Mouse (Mus musculus): ENCODE data around the gene Crlf3. TPM values are rescaled to one million over a fixed set of nuclear protein-coding genes. Genes with fewer than 3 reads are reported as not detected.
"Not testable (repeated sequence)": the region's sequence is repeated elsewhere in the genome, so short reads cannot be mapped to it uniquely, and the experiment has no call there.

Gene Crlf3
- polyA plus RNA-seq, 1 experiment from 2014 or later: 34.6 TPM

GRCm38 (mm10) chr11:80046856-80047255, 33.9 kb downstream of the Crlf3 start:
- Histone ChIP-seq H3K9ac (ENCODE audit: low read length) (no peak overlapping the region), H3K27me3 (ENCODE audit: control insufficient read depth, insufficient read depth, low read depth, low read length) (no peaks in the 10 kb centered on the region), H3K4me2 (ENCODE audit: low read depth, low read length) (no peak overlapping the region), H3K27ac (ENCODE audit: low read length) (no peak overlapping the region), H3K4me1 (replicated peaks; ENCODE audit: control insufficient read depth, insufficient read depth, low read length) (no peaks in the 10 kb centered on the region), H3K9me3 (ENCODE audit: control insufficient read depth, low read length) (no peaks in the 10 kb centered on the region), H3K36me3 (ENCODE audit: control insufficient read depth, insufficient read depth, low read length) (peaks cover 9% of the 10 kb centered on the region), H3K4me3 (ENCODE audit: low read length) (no peak overlapping the region)
- 49% methylated on average over 7 of the region's 7 CpGs for WGBS
- no peak; the same call in 1 of the 2 replicates for ATAC-seq (ENCODE audit: low read depth)

DNA sequence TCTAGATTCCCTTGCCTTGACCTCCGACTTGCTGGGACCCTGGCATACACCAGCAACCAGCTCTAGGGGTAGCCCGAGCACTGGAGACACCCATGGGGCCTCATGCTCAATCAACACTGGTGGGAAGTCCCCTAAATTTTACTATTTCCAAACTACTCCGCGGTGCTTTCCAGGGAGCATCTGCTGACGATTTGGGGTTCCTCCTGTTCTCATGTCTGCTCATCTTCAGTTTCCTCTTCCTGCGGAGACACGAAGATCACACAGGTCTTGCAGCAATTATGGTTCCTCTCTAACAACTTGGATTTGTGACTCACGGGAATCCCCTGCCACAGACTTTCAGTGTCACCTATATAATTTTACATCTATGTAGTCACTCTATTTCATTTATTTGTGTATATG, 37.4 kb downstream of the Crlf3 start:
- Histone ChIP-seq H3K9me3 (ENCODE audit: control insufficient read depth, low read length) (no peaks in the 10 kb centered on the region), H3K36me3 (ENCODE audit: control insufficient read depth, insufficient read depth, low read length) (peaks cover 7% of the 10 kb centered on the region), H3K27me3 (ENCODE audit: control insufficient read depth, insufficient read depth, low read depth, low read length) (no peaks in the 10 kb centered on the region), H3K4me3 (ENCODE audit: low read length) (no peak overlapping the region), H3K4me1 (replicated peaks; ENCODE audit: control insufficient read depth, insufficient read depth, low read length) (no peaks in the 10 kb centered on the region), H3K9ac (ENCODE audit: low read length) (no peak overlapping the region), H3K27ac (ENCODE audit: low read length) (no peak overlapping the region), H3K4me2 (ENCODE audit: low read depth, low read length) (no peak overlapping the region)
- no peak for ATAC-seq (ENCODE audit: low read depth)
- 83% methylated on average over 8 of the region's 8 CpGs for WGBS

DNA sequence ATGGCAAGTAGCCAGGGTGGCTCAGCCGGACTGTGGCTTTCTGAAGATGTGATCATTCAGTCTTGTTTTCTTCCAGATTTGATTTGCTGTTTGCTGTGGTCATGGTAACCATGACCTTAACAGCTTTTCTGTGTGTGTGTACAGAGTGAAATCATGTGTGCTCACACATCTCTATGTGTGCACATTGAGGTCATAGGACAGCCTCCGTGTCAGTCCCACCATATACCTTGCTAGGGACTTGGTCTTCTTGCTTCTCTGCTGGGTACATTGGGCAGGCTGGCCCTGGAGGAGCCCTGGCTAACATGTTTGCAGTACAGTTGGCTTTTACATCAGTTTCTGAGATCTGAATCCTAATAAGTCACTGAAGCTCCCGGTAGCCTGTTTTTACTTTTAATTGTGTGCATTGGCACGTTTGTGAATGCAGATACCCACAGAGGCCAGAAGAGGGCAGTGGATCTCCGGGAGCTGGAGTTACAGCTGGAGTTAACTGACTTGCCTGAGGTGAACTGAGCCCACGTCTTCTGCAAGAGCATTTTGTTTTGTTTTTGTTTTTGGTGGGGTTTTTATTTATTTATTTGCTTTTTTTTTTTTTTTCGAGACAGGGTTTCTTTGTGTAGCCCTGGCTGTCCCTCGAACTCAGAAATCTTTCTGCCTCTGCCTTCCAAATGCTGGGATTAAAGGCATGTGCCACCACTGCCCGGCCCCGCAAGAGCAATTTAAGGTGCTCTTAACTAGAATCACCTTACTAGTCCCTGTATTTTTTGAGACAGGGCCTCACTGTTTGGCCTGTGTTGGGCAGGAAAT, 38.0 kb downstream of the Crlf3 start:
- Histone ChIP-seq H3K4me3 (ENCODE audit: low read length) (no peak overlapping the region), H3K27ac (ENCODE audit: low read length) (no peak overlapping the region), H3K27me3 (ENCODE audit: control insufficient read depth, insufficient read depth, low read depth, low read length) (no peaks in the 10 kb centered on the region), H3K4me1 (replicated peaks; ENCODE audit: control insufficient read depth, insufficient read depth, low read length) (no peaks in the 10 kb centered on the region), H3K4me2 (ENCODE audit: low read depth, low read length) (no peak overlapping the region), H3K9ac (ENCODE audit: low read length) (no peak overlapping the region), H3K36me3 (ENCODE audit: control insufficient read depth, insufficient read depth, low read length) (0 out of 2 replicates have a peak, but pooled peaks cover 2% of the 10 kb centered on the region), H3K9me3 (ENCODE audit: control insufficient read depth, low read length) (no peaks in the 10 kb centered on the region)
- WGBS: 50% methylated on average over 10 of the region's 10 CpGs
- ATAC-seq (ENCODE audit: low read depth): no peak

GRCm38 (mm10) chr11:80037495-80037894, 43.3 kb downstream of the Crlf3 start:
- Histone ChIP-seq H3K36me3 (ENCODE audit: control insufficient read depth, insufficient read depth, low read length) (peaks cover 12% of the 10 kb centered on the region), H3K4me1 (replicated peaks; ENCODE audit: control insufficient read depth, insufficient read depth, low read length) (no peaks in the 10 kb centered on the region), H3K27ac (ENCODE audit: low read length) (no peak overlapping the region), H3K27me3 (ENCODE audit: control insufficient read depth, insufficient read depth, low read depth, low read length) (no peaks in the 10 kb centered on the region), H3K4me3 (ENCODE audit: low read length) (no peak overlapping the region), H3K4me2 (ENCODE audit: low read depth, low read length) (no peak overlapping the region), H3K9me3 (ENCODE audit: control insufficient read depth, low read length) (no peaks in the 10 kb centered on the region), H3K9ac (ENCODE audit: low read length) (no peak overlapping the region)
- 65% methylated on average over 8 of the region's 8 CpGs for WGBS
- ATAC-seq (ENCODE audit: low read depth): no peak

GRCm38 (mm10) chr11:80021306-80021705, 59.5 kb downstream of the Crlf3 start:
- 86% methylated on average over 4 of the region's 4 CpGs for WGBS
- Histone ChIP-seq H3K9me3 (ENCODE audit: control insufficient read depth, low read length) (no peaks in the 10 kb centered on the region), H3K36me3 (ENCODE audit: control insufficient read depth, insufficient read depth, low read length) (peaks cover 43% of the 10 kb centered on the region), H3K9ac (ENCODE audit: low read length) (no peak overlapping the region), H3K4me3 (ENCODE audit: low read length) (no peak overlapping the region), H3K27me3 (ENCODE audit: control insufficient read depth, insufficient read depth, low read depth, low read length) (no peaks in the 10 kb centered on the region), H3K4me2 (ENCODE audit: low read depth, low read length) (no peak overlapping the region), H3K4me1 (replicated peaks; ENCODE audit: control insufficient read depth, insufficient read depth, low read length) (no peaks in the 10 kb centered on the region), H3K27ac (ENCODE audit: low read length) (no peak overlapping the region)
- no peak for ATAC-seq (ENCODE audit: low read depth)

GRCm38 (mm10) chr11:80019792-80020191, 61.0 kb downstream of the Crlf3 start:
- Histone ChIP-seq H3K9ac (ENCODE audit: low read length) (no peak overlapping the region), H3K9me3 (ENCODE audit: control insufficient read depth, low read length) (no peaks in the 10 kb centered on the region), H3K27me3 (ENCODE audit: control insufficient read depth, insufficient read depth, low read depth, low read length) (no peaks in the 10 kb centered on the region), H3K27ac (ENCODE audit: low read length) (no peak overlapping the region), H3K4me1 (replicated peaks; ENCODE audit: control insufficient read depth, insufficient read depth, low read length) (no peaks in the 10 kb centered on the region), H3K4me2 (ENCODE audit: low read depth, low read length) (no peak overlapping the region), H3K36me3 (ENCODE audit: control insufficient read depth, insufficient read depth, low read length) (peaks cover 36% of the 10 kb centered on the region), H3K4me3 (ENCODE audit: low read length) (no peak overlapping the region)
- 90% methylated on average over 1 of the region's 1 CpGs for whole genome bisulfite sequencing
- no peak for ATAC-seq (ENCODE audit: low read depth)

- H3K27ac ChIP-seq (ENCODE audit: low read length); H3K4me2 ChIP-seq (ENCODE audit: low read depth, low read length); H3K4me1 ChIP-seq (replicated peaks; ENCODE audit: control insufficient read depth, insufficient read depth, low read length); H3K4me3 ChIP-seq (ENCODE audit: low read length); H3K9ac ChIP-seq (ENCODE audit: low read length); H3K27me3 ChIP-seq (ENCODE audit: control insufficient read depth, insufficient read depth, low read depth, low read length); ATAC-seq (ENCODE audit: low read depth); H3K9me3 ChIP-seq (ENCODE audit: control insufficient read depth, low read length): not testable (repeated sequence)
- peaks cover 36% of the 10 kb centered on the region for H3K36me3 ChIP-seq (ENCODE audit: control insufficient read depth, insufficient read depth, low read length)
- WGBS: 98% methylated on average over 3 of the region's 5 CpGs
Measured at GRCm38 (mm10) chr11:80016533-80016932, 64.3 kb downstream of the Crlf3 start.

Other genes with a start within 250 kb of the Crlf3 start
- gene Utp6, start 118.6 kb downstream of the Crlf3 start, polyA plus RNA-seq (2015; fragmentation: Nextera tagmentation; extraction: Ambion mirVana): 41.5 and 46.6 TPM in 2 replicates
- gene Suz12, start 87.9 kb downstream of the Crlf3 start, polyA plus RNA-seq (2015; fragmentation: Nextera tagmentation; extraction: Ambion mirVana): 18.1 and 18.4 TPM in 2 replicates
- gene Atad5, start 8.4 kb upstream of the Crlf3 start, polyA plus RNA-seq (2015; fragmentation: Nextera tagmentation; extraction: Ambion mirVana): 9.6 and 11.5 TPM in 2 replicates
- 24.6 and 33.5 TPM in 2 replicates for gene Tefm, start 61.2 kb upstream of the Crlf3 start, polyA plus RNA-seq (2015; fragmentation: Nextera tagmentation; extraction: Ambion mirVana)
- 3.7 and 4.0 TPM in 2 replicates for gene Adap2, start 73.1 kb upstream of the Crlf3 start, polyA plus RNA-seq (2015; fragmentation: Nextera tagmentation; extraction: Ambion mirVana)
- gene Rnf135, start 102.9 kb upstream of the Crlf3 start, polyA plus RNA-seq (2015; fragmentation: Nextera tagmentation; extraction: Ambion mirVana): 10.1 and 11.2 TPM in 2 replicates
- gene Rhot1, start 128.0 kb upstream of the Crlf3 start, polyA plus RNA-seq (2015; fragmentation: Nextera tagmentation; extraction: Ambion mirVana): 47.3 and 48.5 TPM in 2 replicates
- 1.5 and 1.7 TPM in 2 replicates for gene Rhbdl3, start 219.9 kb upstream of the Crlf3 start, polyA plus RNA-seq (2015; fragmentation: Nextera tagmentation; extraction: Ambion mirVana)